Mouse (Mus musculus) heart, adult 2 months (tissue): ENCODE results near the gene Tpbpa.

Experiments used
- CTCF ChIP-seq: fragments of 200-600 bp; IDR thresholded peaks from 2 replicates; pipeline ENCODE4 v1.8.1; 2022; ENCODE audit warnings: antibody characterized with exemption, mild to moderate bottlenecking, moderate library complexity
- EP300 ChIP-seq: fragments of 200-500 bp; IDR thresholded peaks from 2 replicates; pipeline ENCODE4 v1.6.1; 2011; ENCODE audit warnings: low read depth, low read length, control low read depth; ENCODE audit not compliant: insufficient read depth
- POLR2A ChIP-seq: fragments of 200-500 bp; IDR thresholded peaks from 2 replicates; pipeline ENCODE4 v1.6.1; 2011; ENCODE audit warnings: mild to moderate bottlenecking, low read depth, low read length, control low read depth; ENCODE audit not compliant: insufficient read depth

- TF ChIP-seq CTCF (no peak), POLR2A (peak; percentile 76), EP300 (peak; percentile 78; the same call in 1 of the 2 replicates)
These were observed 5.3 kb downstream of the Tpbpa start, which contains the start of the genes Gm49391 and Ctla2a for GRCm38 (mm10) chr13:60936500-60936901.
